Mouse (Mus musculus): Measurements from ENCODE around the gene Galnt17.

Galnt17 gene

GRCm38 (mm10) chr5:131308397-131308796 lies at the start of gene Galnt17:
TSS of gene Galnt17 (minus strand) at chr5:131308497.
- no peak for DNase-seq (ENCODE audit: low read depth, low spot score)

- DNase-seq (ENCODE audit: low read depth, low spot score), result no peak
These were observed 26.2 kb upstream of the Galnt17 start for GRCm38 (mm10) chr5:131334536-131334935.

GRCm38 (mm10) chr5:131321286-131321685 lies 13.0 kb upstream of the Galnt17 start:
- no peak for DNase-seq (ENCODE audit: low read depth, low spot score)

DNA sequence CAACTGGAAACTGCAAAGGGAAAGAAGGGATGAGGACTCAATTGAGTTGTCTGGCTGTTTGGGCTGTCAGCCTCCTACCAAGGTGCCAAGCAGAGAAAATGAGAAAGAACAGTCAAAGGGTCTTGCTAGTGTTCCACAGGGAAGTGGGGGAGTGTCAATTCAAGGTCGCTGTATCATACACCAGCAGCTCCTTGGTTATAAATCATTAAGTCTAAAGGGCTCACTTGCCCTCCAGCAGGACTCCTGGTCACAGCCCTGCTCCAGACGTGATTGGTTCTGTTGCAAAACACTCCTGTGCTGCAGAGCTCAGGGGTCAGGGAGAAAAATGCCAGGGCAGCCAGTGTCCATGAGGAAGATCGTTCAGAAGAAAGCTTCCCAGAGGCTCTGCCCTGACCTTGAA lies 11.3 kb upstream of the Galnt17 start:
- DNase-seq (ENCODE audit: low read depth, low spot score), result no peak

DNA sequence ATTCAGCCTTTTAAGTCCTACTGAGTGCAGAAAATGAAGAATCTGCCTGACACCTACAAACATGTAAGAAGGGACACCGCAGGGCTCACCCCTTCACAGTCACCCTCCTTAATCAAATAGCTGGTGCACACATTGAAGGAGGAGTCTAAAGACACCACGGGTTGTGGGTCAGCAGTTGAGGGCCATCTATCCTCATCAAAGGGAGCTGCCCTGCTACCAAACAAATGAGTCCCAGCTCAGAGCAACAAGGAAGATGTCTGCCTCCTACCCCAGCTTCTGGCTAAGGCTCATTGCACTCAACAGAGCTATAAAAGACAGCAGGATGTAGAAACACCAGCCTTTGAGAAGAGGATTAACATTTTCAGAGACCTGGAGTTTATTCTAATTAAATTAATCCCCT lies 10.8 kb upstream of the Galnt17 start:
- DNase-seq (ENCODE audit: low read depth, low spot score), result no peak

GRCm38 (mm10) chr5:131315016-131315415 lies 6.7 kb upstream of the Galnt17 start:
- DNase-seq (ENCODE audit: low read depth, low spot score), result no peak

- peak; percentile 82 for DNase-seq (ENCODE audit: low read depth, low spot score)
These were observed 593 bp downstream of the Galnt17 start for GRCm38 (mm10) chr5:131307656-131308151.

- peak; percentile 14 for DNase-seq (ENCODE audit: low read depth, low spot score)
These were observed 1.2 kb downstream of the Galnt17 start for GRCm38 (mm10) chr5:131306908-131307655.

GRCm38 (mm10) chr5:131306321-131306907 lies 1.9 kb downstream of the Galnt17 start:
- no peak for DNase-seq (ENCODE audit: low read depth, low spot score)

DNA sequence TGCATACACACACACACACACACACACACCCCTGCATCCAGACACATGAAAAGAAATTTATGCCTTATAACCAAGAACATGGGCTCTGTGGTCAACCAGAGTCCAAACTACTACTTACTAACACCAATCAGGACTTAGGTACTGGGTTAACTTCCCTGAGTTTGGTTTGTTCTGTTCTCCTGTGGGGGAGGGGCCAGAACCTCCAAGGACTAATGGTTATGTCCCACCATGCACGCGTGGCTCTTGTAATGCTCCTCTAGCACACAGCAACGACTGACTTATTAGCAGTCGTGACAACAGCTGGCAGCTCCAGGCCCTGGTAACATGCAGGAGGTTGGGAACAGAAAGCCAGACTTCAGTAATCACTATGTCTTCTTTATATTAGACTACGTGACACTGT lies 3.1 kb downstream of the Galnt17 start:
- DNase-seq (ENCODE audit: low read depth, low spot score), result no peak

GRCm38 (mm10) chr5:131301526-131301925 lies 6.8 kb downstream of the Galnt17 start:
- no peak for DNase-seq (ENCODE audit: low read depth, low spot score)

DNA sequence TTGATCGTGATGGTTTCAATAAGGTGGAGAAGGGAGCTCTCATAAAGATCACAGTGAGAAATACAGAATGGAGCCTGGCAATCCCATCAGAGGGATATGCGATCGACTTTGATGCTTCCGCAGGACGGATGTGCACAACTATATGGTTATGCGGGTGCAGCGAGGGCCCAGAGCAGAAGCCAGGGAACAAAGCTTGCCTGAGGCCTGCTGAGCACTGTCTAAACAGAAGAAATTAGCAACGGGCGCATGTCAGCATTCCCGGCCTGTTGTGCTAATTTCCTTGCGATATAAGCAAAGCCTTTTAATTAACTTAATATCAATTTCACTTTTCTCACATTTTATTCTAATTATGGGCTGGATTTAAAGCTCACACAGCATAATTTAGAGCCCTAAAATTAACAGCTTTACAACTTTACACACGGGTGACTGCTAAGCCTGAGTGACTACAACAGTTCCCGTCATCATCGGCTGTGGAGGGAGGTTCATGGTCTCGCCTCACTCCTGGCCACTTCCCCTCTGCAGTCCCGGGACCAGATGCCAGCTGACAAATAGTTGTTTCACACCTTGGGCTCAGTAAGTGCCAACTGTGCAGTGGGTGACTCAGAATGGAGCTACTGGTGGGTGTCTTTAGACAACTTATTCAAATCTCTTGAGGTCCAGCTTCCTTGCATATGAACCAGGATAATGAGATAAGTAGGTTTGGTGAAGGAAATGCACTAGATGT lies 14.4 kb downstream of the Galnt17 start:
- no peak for DNase-seq (ENCODE audit: low read depth, low spot score)

DNA sequence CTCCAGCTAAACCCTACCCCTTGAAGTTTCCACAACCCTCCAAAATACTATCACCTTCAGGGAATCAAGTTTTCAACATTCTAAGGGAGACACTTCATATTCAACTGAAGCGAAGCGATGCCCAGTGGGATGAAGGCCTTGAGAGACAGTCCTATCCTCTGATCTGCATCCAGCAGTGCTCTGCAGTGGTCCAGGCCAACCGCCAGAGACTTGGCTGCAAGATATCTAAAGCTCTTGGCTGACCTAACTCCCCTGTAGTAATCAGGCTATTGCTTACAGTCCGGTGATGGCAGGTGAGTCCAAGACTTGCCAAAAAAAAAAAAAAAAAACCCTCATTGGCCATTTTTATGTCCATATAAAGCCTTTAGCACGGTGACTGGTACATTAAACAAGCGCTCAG lies 21.2 kb downstream of the Galnt17 start:
- DNase-seq (ENCODE audit: low read depth, low spot score), result no peak

GRCm38 (mm10) chr5:131286680-131287079 lies 21.6 kb downstream of the Galnt17 start:
- DNase-seq (ENCODE audit: low read depth, low spot score), result no peak

- peak; percentile 17 for DNase-seq (ENCODE audit: low read depth, low spot score)
These were observed 27.9 kb downstream of the Galnt17 start for GRCm38 (mm10) chr5:131280349-131280748.

GRCm38 (mm10) chr5:131279286-131279685 lies 29.0 kb downstream of the Galnt17 start:
- no peak for DNase-seq (ENCODE audit: low read depth, low spot score)

DNA sequence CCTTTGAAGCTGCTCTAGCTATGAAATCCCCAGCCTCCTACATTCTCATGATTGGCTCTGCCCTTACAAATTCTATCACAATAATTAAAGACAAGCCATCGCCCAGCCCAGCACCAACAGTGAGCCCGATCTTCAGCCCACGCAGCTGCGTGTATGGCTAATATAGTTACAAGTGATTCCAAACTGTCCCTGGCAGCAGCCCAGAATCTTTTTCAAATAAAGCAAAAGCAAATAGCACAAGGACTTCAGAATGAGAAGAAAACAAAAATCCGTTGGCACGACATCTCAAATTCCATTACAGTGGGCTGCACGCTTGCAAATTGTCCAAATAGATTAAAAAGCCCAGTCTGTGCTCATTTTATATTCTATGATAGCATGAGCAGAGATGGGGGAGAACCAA lies 31.1 kb downstream of the Galnt17 start:
- no peak for DNase-seq (ENCODE audit: low read depth, low spot score)

GRCm38 (mm10) chr5:131266291-131266690 lies 42.0 kb downstream of the Galnt17 start:
- DNase-seq (ENCODE audit: low read depth, low spot score), result no peak

DNA sequence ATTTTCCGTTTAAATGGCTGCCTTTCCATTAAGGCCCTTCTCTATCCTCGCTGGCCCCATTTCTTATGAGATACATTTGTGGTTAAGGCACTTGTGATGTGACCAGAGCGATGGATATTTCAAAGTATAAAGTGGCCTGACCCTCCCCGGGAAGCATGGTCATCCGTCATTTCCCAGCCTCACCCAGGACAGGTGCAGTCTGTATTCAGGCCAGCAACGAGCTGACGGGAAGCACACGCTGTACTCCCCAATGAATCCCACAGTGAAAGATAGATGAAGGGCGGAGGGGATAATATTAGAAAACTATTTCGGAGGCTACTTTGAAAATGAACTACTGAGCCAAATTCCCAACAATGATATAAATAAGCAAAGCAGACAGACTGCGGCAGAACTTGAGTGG lies 44.2 kb downstream of the Galnt17 start:
- DNase-seq (ENCODE audit: low read depth, low spot score), result no peak

DNA sequence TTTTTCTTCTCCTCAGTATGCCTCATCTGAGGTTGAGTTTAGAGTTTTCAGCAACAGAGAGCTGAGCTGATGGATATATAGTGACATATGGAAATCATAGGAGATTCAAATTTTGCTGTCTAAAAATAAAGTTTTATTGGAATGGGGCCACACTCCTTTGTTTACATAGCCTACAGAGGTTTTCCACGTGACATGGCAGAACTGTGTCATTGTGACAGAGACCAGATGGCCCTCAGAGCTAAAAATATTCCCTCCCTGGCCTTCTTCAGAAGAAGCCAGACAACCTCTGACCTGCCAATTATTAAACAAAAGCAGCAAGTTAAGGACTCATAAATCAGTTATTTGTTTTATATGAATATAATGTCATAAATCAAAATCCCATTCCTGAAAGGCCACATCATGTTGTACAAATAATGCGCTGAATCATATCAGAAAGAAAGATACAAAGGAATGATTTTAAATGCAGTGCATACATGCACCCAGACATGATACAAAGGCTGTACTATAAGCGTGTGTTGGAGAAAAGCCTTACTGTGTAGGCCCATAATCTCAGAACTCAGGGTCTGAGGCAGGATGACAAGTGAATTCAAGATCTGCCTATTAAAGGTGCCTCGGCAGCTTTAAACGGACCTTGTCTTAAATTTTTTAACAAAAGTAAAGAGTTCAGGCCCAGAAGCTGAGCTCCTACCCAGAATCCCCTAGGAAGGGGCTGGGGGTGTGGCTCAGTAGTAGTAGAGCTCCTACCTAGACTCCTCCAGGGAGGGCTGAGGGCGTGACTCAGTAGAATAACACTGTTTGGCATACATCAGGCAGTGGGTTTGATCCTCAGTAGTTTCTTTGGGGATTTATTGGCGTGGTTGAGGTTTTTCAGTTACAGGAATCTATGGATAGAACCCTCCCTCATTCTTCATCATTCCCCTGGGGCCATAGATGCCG lies 57.3 kb downstream of the Galnt17 start:
- no peak for DNase-seq (ENCODE audit: low read depth, low spot score)

GRCm38 (mm10) chr5:131248416-131248815 lies 59.9 kb downstream of the Galnt17 start:
- no peak for DNase-seq (ENCODE audit: low read depth, low spot score)
